Mouse (Mus musculus) layer of hippocampus, adult 11-12 months (tissue): ENCODE data around the gene Tenm2.

ENCODE experiments used
- DNase-seq: peaks from one replicate; pipeline ENCODE4 v3.0.0; 2022; ENCODE audit warnings: low spot score

Gene Tenm2

GRCm38 (mm10) chr11:36276015-36276414 lies 959.7 kb downstream of the Tenm2 start:
- DNase-seq = no peak

- no peak for DNase-seq
These were observed 963.6 kb downstream of the Tenm2 start for GRCm38 (mm10) chr11:36272149-36272548.

GRCm38 (mm10) chr11:36269945-36270344 lies 965.8 kb downstream of the Tenm2 start:
- DNase-seq = no peak

- DNase-seq = peak; percentile 23
These were observed 970.8 kb downstream of the Tenm2 start for GRCm38 (mm10) chr11:36264776-36265466.

GRCm38 (mm10) chr11:36263840-36264239 lies 971.9 kb downstream of the Tenm2 start:
- DNase-seq = no peak

- no peak for DNase-seq
These were observed 978.6 kb downstream of the Tenm2 start for GRCm38 (mm10) chr11:36257187-36257586.

- no peak for DNase-seq
These were observed 979.0 kb downstream of the Tenm2 start for GRCm38 (mm10) chr11:36256747-36257146.

GRCm38 (mm10) chr11:36254019-36254418 lies 981.7 kb downstream of the Tenm2 start:
- no peak for DNase-seq

GRCm38 (mm10) chr11:36250111-36250510 lies 985.7 kb downstream of the Tenm2 start:
- no peak for DNase-seq

GRCm38 (mm10) chr11:36246152-36246551 lies 989.6 kb downstream of the Tenm2 start:
- DNase-seq = peak; percentile 30

- no peak for DNase-seq
These were observed 991.3 kb downstream of the Tenm2 start for GRCm38 (mm10) chr11:36244491-36244882.

GRCm38 (mm10) chr11:36243747-36244490 lies 991.8 kb downstream of the Tenm2 start:
- peak; percentile 71 for DNase-seq

- peak; percentile 35 for DNase-seq
These were observed 996.9 kb downstream of the Tenm2 start for GRCm38 (mm10) chr11:36238890-36239289.

GRCm38 (mm10) chr11:36228654-36229053 lies 1007.1 kb downstream of the Tenm2 start:
- DNase-seq = no peak

GRCm38 (mm10) chr11:36228196-36228595 lies 1007.6 kb downstream of the Tenm2 start:
- DNase-seq = no peak

- DNase-seq = no peak
These were observed 1009.7 kb downstream of the Tenm2 start for GRCm38 (mm10) chr11:36226061-36226460.

- DNase-seq = no peak
These were observed 1011.9 kb downstream of the Tenm2 start for GRCm38 (mm10) chr11:36223716-36224439.

- no peak for DNase-seq
These were observed 1013.7 kb downstream of the Tenm2 start for GRCm38 (mm10) chr11:36222071-36222470.

- peak; percentile 71 for DNase-seq
These were observed 1014.3 kb downstream of the Tenm2 start for GRCm38 (mm10) chr11:36221271-36221975.

- DNase-seq = no peak
These were observed 1015.1 kb downstream of the Tenm2 start for GRCm38 (mm10) chr11:36220651-36221050.

- no peak for DNase-seq
These were observed 1016.2 kb downstream of the Tenm2 start for GRCm38 (mm10) chr11:36219586-36219985.

GRCm38 (mm10) chr11:36214589-36214988 lies 1021.2 kb downstream of the Tenm2 start:
- DNase-seq = no peak
